Mouse (Mus musculus): ENCODE measurements at regions not wholly inside any gene's neighbourhood (a gene's known extent, or its start where the extent isn't known, plus 50 kb on each side); places are given as distances from the start of the nearest gene placed in this dataset.

- no peak for TF ChIP-seq POLR2A (IDR thresholded peaks at IDR 0.05; ENCODE audit: low read depth, low read length)
- TF ChIP-seq CTCF (IDR thresholded peaks at IDR 0.05; ENCODE audit: borderline replicate concordance, insufficient read depth, low read length): no peak
Observed at GRCm38 (mm10) chr5:148807612-148808011, 121.5 kb downstream of the Katnal1 start.

Measured in embryonic fibroblast, embryonic 13.5 days (primary cell).